In genomic region chr10:19585860-19586259, GRCm38 (mm10) we compare ENCODE assay signal across 16 mouse cellular contexts. TPM values are rescaled to one million over a fixed set of nuclear protein-coding genes. Genes with fewer than 3 reads are reported as not detected.
"Had no signal": no experiment of that assay in that cellular context is flagged by ENCODE, and none has a peak within 500 bp of the region (broad histone marks: within the 10 kb centered on the region; RNA-seq: fewer than 3 reads in every experiment).

No protein-coding gene starts in this region.

- DNase-seq: kidney, adult 18-20 months; kidney, postnatal 25 days; layer of hippocampus, adult 9-11 months; lung, postnatal 14 days; thymus, postnatal 36 days had no signal

- H3K27ac ChIP-seq: hindbrain, postnatal 0 days; limb, embryonic 12.5 days; lung, embryonic 15.5 days; midbrain, embryonic 10.5 days; midbrain, embryonic 15.5 days; neural tube, embryonic 12.5 days had no signal

- H3K36me3 ChIP-seq: limb, embryonic 12.5 days; lung, embryonic 15.5 days; midbrain, embryonic 10.5 days; midbrain, embryonic 15.5 days; neural tube, embryonic 12.5 days had no signal

- ATAC-seq: hindbrain, postnatal 0 days; midbrain, embryonic 15.5 days had no signal

- H3K9me3 ChIP-seq: limb, embryonic 12.5 days; lung, embryonic 15.5 days; midbrain, embryonic 10.5 days; midbrain, embryonic 15.5 days; neural tube, embryonic 12.5 days had no signal

- H3K27me3 ChIP-seq: limb, embryonic 12.5 days; lung, embryonic 15.5 days; midbrain, embryonic 15.5 days; neural tube, embryonic 12.5 days had no signal

- H3K4me3 ChIP-seq: limb, embryonic 12.5 days; lung, embryonic 15.5 days; midbrain, embryonic 10.5 days; midbrain, embryonic 15.5 days; neural tube, embryonic 12.5 days had no signal

- H3K9ac ChIP-seq: limb, embryonic 12.5 days; lung, embryonic 15.5 days; midbrain, embryonic 15.5 days; neural tube, embryonic 12.5 days had no signal

- H3K4me2 ChIP-seq: limb, embryonic 12.5 days; lung, embryonic 15.5 days; midbrain, embryonic 15.5 days; neural tube, embryonic 12.5 days had no signal

- H3K4me1 ChIP-seq: limb, embryonic 12.5 days; lung, embryonic 15.5 days; midbrain, embryonic 10.5 days; midbrain, embryonic 15.5 days; neural tube, embryonic 12.5 days had no signal

RNA-seq across cellular contexts. Expression of gene Il22ra2, which starts 35.9 kb away (rescaled TPM):
- total RNA-seq: hindbrain, postnatal 0 days; left cerebral cortex, postnatal 36 days; liver, adult 2 months had no signal
- polyA plus RNA-seq: hindbrain, postnatal 0 days; intestine, embryonic 14.5 days; kidney, embryonic 14.5 days; limb, embryonic 12.5 days; liver, adult 2 months; midbrain, embryonic 10.5 days; midbrain, embryonic 15.5 days; neural tube, embryonic 12.5 days; testis, adult 2 months had no signal
